Mouse (Mus musculus): ENCODE data around the gene Serpinb9.
A peak's percentile ranks its signal among the peaks of the same experiment; 100 is the strongest.
"Not testable (repeated sequence)": the region's sequence is repeated elsewhere in the genome, so short reads cannot be mapped to it uniquely, and the experiment has no call there.

Serpinb9 gene

DNA sequence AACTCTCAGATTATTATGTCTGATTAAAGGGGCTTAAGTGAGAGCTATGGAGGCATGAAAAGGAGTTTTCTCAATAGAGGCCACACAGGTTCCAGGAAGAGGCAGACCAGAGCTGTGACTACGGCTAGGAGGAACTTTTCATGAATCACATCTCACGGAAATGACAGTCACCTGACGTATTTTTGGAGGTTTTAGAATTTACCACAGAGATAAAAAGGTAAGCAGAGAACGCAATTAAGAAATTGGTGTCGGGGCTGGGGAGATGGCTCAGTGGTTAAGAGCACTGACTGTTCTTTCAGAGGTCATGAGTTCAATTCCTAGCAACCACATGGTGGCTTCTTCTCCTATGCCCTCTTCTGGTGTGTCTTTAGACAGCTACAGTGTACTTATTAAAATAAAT, 1.7 kb upstream of the Serpinb9 start:
- DNase-seq (ENCODE audit: low read depth in 1 of 2, low spot score in 2 of 2): no peak

DNA sequence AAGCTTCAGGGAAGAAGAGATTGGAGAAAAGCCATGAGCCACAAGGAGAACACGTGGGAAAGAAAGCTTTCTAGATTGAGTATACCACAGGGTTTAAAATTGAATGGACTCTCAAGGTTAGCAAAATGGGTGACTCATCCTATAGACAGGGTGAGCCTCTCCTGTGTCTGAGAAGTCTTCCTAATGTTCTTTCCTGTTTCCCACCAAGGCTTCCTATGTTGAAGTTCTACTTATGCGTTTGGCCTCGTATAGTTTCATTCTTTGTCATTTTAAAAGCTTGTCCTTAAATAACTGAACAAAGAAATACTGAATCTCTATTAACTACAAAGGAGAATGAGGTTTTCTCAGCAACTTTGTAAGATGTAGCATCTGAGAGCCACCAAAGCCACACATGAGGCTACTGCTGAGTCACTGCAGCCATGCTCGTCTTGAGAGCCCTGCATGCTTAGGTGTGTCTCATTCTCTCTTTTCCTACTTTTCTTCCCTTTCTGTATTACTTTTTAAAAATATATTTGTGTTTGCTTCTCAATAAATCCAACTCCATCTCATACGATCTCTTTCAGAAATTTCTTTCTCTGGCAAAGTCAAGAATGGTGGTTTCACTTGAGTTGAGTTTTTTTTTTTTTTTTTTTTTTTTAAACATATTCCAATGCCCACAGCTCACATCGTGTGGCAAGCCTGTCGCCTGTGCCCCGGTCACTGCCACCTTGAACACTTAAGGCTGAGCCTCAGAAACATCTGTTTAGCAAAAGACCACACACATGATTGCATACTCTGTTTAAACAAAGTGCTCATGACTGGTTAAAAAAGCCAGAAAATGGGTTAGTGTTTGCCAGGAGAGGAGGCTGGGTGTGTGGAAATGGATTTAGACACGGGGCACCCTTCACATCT, 718 bp downstream of the Serpinb9 start:
- DNase-seq (ENCODE audit: low read depth in 1 of 2, low spot score in 2 of 2): no peak

DNA sequence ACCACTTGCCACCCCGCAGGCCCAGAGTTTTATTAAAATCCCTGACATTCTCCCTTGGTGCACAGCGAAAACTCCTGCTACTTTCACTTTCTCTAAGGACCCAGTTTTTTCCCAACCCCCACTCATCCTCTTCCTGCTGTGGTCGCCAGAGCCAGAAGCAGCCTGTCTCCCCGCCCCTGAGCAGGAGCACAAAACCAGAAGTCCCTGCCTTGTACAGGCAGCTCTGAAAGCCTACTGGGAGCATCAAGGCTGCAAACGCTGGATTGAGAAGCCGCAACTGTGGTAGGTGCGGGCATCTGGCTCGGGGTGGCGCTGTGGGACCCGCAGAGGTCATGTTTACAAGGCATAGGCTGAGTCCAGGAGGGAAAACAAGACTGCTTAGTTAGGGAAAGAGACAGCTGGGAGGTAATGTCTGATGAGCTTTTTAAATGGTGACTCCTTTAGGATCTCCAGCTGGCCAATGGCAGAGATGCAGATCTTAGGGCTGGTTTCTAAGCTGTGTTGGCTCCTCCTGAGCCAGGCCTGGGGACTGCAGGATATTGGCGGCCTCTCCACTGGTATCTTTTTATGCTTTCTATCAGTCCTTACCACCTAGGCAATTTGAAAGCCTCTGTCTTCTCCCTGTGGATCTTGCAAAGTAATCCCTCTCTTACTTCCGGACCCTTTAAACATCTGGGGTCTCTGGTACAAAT, 1.5 kb downstream of the Serpinb9 start:
- peak; percentile 40 to 62 for DNase-seq (ENCODE audit: low read depth in 1 of 2, low spot score in 2 of 2)

DNA sequence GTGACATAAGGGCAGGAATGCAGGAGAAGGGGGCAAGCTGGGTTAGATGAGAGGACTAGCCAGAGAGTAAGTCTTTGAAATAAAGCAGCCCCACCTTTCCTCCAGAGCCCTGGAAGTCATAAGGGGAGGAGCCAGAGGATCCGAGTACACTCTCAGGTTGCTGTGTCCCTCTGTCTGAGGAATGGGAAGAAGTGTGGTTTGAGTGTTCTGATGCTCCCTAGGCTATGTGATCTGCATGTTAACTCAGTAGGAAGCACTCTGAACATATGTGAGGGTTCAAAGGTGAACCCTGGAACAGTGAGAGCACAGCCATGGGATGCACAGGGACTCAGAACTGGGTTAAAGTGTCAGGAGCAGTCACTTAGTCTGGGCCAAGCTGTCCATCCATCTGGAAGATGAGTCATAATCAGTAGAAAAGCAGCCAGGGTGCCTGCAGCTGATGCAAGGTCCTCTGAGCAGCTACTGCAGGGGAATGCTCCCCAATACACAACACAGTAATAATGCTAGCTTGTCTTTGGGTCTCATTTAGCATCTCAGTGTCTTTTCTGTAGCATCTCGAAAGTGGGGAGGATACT, 2.5 kb downstream of the Serpinb9 start:
- DNase-seq (ENCODE audit: low read depth in 1 of 2, low spot score in 2 of 2): no peak

DNA sequence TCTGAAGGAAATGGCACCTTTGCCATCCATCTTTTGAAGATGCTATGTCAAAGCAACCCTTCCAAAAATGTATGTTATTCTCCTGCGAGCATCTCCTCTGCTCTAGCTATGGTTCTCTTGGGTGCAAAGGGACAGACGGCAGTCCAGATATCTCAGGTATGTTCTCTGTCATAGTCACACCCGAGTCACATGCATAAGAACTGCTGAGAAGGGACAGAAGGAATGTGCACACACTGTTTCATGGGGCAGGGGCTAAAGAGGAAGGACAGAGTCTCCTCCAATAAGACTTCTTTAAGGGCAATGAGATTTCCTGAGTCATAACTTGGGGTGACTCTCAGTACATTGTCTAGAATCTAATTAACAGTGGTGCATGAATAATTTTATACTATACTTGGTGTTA, 3.5 kb downstream of the Serpinb9 start:
- no peak for DNase-seq (ENCODE audit: low read depth in 1 of 2, low spot score in 2 of 2)

DNA sequence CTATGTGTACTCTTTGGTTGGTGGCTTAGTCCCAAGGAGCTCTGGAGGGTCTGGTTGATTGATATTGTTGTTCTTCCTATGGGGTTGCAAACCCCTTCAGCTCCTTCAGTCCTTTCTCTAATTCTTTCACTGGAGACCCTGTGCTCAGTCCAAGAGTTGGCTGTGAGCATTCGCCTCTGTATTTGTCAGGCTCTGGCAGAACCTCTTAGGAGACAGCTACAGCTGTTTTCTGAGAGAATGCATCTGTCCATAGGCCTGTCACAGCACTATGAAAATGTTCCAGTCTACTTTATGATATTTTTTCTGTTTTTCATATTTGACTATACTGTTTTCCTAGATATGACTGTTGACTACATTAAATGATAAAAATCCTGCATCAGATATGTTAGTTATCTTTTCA, 9.3 kb downstream of the Serpinb9 start:
- no peak for DNase-seq (ENCODE audit: low read depth in 1 of 2, low spot score in 2 of 2)

DNA sequence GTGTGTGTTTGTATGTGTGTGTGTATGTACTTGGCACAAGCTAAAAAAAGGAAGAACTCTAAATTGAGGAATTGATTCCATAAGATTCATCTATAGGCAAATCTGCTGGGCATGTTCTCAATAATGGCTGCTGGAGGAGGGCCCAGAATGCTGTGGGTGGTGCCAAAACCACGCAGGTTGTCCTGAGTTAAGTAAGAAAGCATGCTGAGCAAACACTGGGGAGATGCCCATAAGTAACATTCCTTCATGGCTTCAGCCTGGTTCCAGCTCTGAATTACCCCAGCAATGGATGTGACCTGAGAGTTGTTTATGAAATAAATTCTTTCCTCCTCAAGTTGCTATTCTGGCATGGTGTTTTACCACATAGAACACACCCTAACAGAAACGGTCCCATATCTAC, 10.2 kb downstream of the Serpinb9 start:
- DNase-seq (ENCODE audit: low read depth in 1 of 2, low spot score in 2 of 2): no peak

- no peak for DNase-seq (ENCODE audit: low read depth in 1 of 2, low spot score in 2 of 2)
Measured at GRCm38 (mm10) chr13:33022371-33022770, 19.3 kb downstream of the Serpinb9 start.

- no peak for DNase-seq (ENCODE audit: low read depth in 1 of 2, low spot score in 2 of 2)
Measured at GRCm38 (mm10) chr13:33026427-33027057, 23.5 kb downstream of the Serpinb9 start.

DNA sequence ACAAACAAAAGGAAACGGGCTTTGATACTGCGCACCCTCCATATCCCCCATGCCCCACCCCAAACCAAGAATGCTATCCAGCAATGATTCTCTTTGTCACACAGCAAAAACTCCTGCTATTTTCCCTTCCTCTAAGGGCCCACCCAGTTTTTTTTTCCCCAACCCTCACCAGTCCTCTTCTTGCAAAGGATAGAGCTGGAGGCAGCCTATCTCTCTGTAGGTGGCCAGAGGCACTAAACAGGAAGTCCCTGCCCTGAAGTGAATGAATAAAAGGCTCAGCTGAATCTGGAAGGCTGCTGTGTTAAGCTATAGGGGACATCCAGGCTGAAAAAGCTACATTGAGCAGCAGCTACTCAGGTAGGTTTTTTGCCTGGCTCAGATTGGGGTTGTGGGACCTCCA, 24.2 kb downstream of the Serpinb9 start, which contains the start of gene Serpinb9b:
Gene Serpinb9b, plus strand, starts transcription at position 173 of the 400 bp plus-strand sequence.
- no peak for DNase-seq (ENCODE audit: low read depth in 1 of 2, low spot score in 2 of 2)

- no peak for DNase-seq (ENCODE audit: low read depth in 1 of 2, low spot score in 2 of 2)
Measured at GRCm38 (mm10) chr13:33028146-33028545, 25.1 kb downstream of the Serpinb9 start.

DNA sequence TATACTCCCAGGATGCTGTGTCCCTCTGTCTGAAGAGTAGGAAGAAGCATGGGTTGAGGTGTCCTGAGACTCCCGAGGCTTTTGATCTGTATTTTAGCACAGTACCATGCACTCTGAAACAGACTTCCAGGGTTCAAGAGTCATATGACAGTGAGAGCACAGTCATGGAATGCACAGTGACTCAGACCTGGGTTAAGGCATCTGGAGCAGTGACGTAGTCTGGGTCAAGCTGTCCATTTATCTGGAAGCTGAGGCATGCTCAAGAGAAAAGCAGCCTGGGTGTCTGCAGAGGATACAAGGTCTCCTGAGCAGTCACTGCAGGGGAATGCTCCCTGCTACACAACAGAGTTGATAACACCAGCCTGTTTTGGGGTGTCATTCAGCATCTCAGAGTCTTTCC, 25.5 kb downstream of the Serpinb9 start:
- no peak for DNase-seq (ENCODE audit: low read depth in 1 of 2, low spot score in 2 of 2)

DNA sequence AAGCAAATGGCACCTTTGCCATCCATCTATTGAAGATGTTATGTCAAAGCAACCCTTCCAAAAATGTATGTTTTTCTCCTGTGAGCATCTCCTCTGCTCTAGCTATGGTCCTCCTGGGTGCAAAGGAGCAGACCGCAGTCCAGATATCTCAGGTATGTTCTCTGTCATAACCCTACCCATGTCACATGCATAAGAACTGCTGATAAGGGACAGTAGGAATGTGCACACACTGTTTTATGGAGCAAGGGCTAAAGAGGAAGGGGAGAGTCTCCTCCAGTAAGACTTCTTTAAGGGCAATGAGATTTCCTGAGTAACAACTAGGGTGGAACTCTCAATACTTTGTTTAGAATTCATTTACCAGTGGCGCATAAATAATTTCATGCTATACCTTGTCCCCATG, 26.4 kb downstream of the Serpinb9 start:
- not testable (repeated sequence) for DNase-seq (ENCODE audit: low read depth in 1 of 2, low spot score in 2 of 2)

DNA sequence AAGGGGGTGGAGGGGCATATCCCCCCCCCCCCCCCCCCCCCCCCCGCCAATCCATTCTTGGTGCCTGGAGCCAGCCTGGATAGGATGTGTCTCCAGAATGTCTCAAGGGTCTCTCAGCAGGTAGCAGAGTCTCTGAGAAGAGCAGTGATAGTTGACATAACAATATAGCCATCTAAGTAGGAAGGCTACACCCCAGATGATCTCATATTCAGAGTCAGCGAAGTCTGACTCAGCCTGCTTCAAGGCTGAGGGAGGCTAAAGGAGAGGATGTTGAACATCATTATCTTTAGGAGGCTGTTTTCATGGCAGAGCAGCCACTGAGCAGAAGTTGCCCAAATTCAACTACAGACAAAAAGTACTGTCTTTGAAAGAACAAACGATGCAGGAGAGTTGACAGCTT, 27.2 kb downstream of the Serpinb9 start:
- no peak for DNase-seq (ENCODE audit: low read depth in 1 of 2, low spot score in 2 of 2)

GRCm38 (mm10) chr13:33035506-33035905, 32.5 kb downstream of the Serpinb9 start:
- no peak for DNase-seq (ENCODE audit: low read depth in 1 of 2, low spot score in 2 of 2)

- no peak for DNase-seq (ENCODE audit: low read depth in 1 of 2, low spot score in 2 of 2)
Measured at GRCm38 (mm10) chr13:33043542-33043941, 40.5 kb downstream of the Serpinb9 start.

- no peak for DNase-seq (ENCODE audit: low read depth in 1 of 2, low spot score in 2 of 2)
Measured at GRCm38 (mm10) chr13:33047234-33047633, 44.2 kb downstream of the Serpinb9 start.

DNA sequence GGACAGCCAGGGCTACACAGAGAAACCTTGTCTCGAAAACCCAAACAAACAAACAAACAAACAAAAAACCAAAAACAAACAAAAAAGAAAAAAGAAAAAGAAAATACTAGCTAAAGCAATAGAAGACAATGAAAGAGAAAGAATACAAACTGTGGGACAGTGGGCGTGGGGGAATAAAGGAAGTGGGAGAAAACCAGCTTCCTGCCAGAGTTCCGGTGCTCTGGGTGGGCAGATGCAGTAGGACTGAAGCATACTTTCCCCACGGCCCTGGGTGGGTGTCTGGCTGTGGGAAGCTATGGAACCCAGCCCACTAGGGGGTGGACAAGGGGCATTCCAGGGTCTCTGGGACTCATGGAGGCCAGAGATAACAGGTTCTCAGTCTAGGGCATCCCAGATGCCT, 45.1 kb downstream of the Serpinb9 start:
- DNase-seq (ENCODE audit: low read depth in 1 of 2, low spot score in 2 of 2): no peak

GRCm38 (mm10) chr13:33051697-33052096, 48.6 kb downstream of the Serpinb9 start:
- no peak for DNase-seq (ENCODE audit: low read depth in 1 of 2, low spot score in 2 of 2)

- DNase-seq (ENCODE audit: low read depth in 1 of 2, low spot score in 2 of 2): no peak
Measured at GRCm38 (mm10) chr13:33063048-33063447, 60.0 kb downstream of the Serpinb9 start.

All from monocyte, adult 2 months (primary cell).